Mouse (Mus musculus) intestine, embryonic 16.5 days (tissue): ENCODE data around the gene Atp11a. TPM values are rescaled to one million over a fixed set of nuclear protein-coding genes. Genes with fewer than 3 reads are reported as not detected.

Experiments used
- ATAC-seq: fragments of 200-750 bp; cut with Nextera tagmentation; 2 replicates; pipeline ENCODE4 v1.8.0; 2017; ENCODE audit warnings: moderate TSS enrichment, moderate library complexity
- H3K27ac ChIP-seq: fragments of 300-500 bp; sonication (generic); 2 replicates; pipeline ENCODE4 v1.5.1; 2014; ENCODE audit warnings: mild to moderate bottlenecking, low read length
- H3K27me3 ChIP-seq: fragments of 300-500 bp; sonication (generic); replicated peaks from 2 replicates; pipeline ENCODE4 v1.6.1; 2014; ENCODE audit warnings: low read length, control low read depth, mixed read lengths; ENCODE audit not compliant: control insufficient read depth, insufficient read depth
- H3K36me3 ChIP-seq: fragments of 300-500 bp; sonication (generic); 2 replicates; pipeline ENCODE4 v1.6.1; 2014; ENCODE audit warnings: low read length, control low read depth; ENCODE audit not compliant: control insufficient read depth, insufficient read depth
- H3K4me1 ChIP-seq: fragments of 300-500 bp; sonication (generic); 2 replicates; pipeline ENCODE4 v1.6.1; 2014; ENCODE audit warnings: low read length, control low read depth, mixed read lengths; ENCODE audit not compliant: control insufficient read depth, insufficient read depth
- H3K4me2 ChIP-seq: fragments of 300-500 bp; sonication (generic); 2 replicates; pipeline ENCODE4 v1.6.1; 2014; ENCODE audit warnings: low read depth, low read length, control low read depth
- H3K4me3 ChIP-seq: fragments of 300-500 bp; sonication (generic); 2 replicates; pipeline ENCODE4 v1.5.1; 2014; ENCODE audit warnings: mild to moderate bottlenecking, low read length
- H3K9ac ChIP-seq: fragments of 300-500 bp; sonication (generic); 2 replicates; pipeline ENCODE4 v1.6.1; 2014; ENCODE audit warnings: low read depth, low read length
- H3K9me3 ChIP-seq: fragments of 300-500 bp; sonication (generic); 2 replicates; pipeline ENCODE4 v1.6.1; 2016; ENCODE audit warnings: low read length, control low read depth; ENCODE audit not compliant: control insufficient read depth
- WGBS: fragments of 180-500 bp; shearing (Covaris S2); extraction: QIAGEN DNeasy Blood & Tissue Kit; methylation state at CpG from one replicate; pipeline ENCODE4 v1.1.7; 2014; 5-methylcytosine and 5-hydroxymethylcytosine counted together
- polyA plus RNA-seq: library from polyadenylated mRNA; unstranded; fragments of >200 nt; fragmentation: Nextera tagmentation; extraction: Ambion mirVana; gene quantifications from 2 replicates; pipeline ENCODE4 v1.2.1, GENCODE M21; 2015

The Atp11a gene
- polyA plus RNA-seq, 1 experiment from 2014 or later = 9.0 TPM

DNA sequence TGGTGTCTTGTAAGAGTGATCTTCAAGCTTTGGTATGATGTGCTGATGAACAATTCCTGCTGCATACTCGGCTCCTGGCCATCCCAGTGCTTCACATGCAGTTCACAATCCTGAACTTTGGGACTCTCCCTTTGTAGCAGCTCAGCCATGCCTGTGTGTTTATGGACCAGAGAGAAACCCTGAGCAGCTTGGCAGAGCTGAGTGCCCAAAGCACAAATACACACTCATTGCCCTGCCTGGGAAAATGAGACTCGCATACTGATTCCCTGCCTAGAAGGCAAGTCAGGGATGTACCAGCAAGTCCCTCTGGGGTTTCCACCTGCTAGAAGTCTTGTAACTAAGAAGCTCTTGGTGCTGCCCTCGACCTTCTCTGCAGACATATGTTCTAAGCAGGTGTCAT, 112.8 kb downstream of the Atp11a start:
- Histone ChIP-seq H3K27me3 (peaks cover 3% of the 10 kb centered on the region; the same call in 1 of the 2 replicates), H3K9me3 (no peaks in the 10 kb centered on the region), H3K27ac (no peak overlapping the region), H3K4me3 (no peak overlapping the region), H3K36me3 (no peaks in the 10 kb centered on the region), H3K4me1 (peaks cover 6% of the 10 kb centered on the region), H3K9ac (no peak overlapping the region), H3K4me2 (no peak overlapping the region)
- ATAC-seq = no peak
- WGBS = 74% methylated on average over 3 of the region's 3 CpGs

DNA sequence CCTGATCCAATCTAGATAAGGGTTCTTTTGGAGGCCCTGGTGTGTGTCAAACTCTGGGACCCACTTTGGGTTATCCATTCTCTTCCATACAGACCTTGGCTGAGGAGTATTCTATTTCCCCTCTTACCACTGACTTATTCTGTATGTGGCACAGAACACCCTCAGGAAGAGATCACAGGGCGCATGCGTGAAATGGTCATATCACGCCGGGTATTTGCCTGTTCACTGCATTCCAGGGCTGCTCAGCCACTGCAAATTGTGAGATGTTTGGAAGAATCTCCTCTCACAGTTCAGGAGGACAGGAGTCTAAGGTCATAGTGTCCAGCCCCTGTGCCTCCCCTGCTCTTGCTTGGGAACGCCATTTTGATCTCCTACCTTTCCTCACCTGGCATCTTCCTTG, 113.8 kb downstream of the Atp11a start:
- peaks cover 6% of the 10 kb centered on the region for H3K4me1 ChIP-seq
- H3K27me3 ChIP-seq = peaks cover 3% of the 10 kb centered on the region; the same call in 1 of the 2 replicates
- H3K4me2 ChIP-seq = no peak overlapping the region
- 84% methylated on average over 5 of the region's 5 CpGs for WGBS
- H3K9ac ChIP-seq = no peak overlapping the region
- no peaks in the 10 kb centered on the region for H3K9me3 ChIP-seq
- H3K36me3 ChIP-seq = no peaks in the 10 kb centered on the region
- H3K4me3 ChIP-seq = no peak overlapping the region
- ATAC-seq = no peak
- H3K27ac ChIP-seq = no peak overlapping the region

DNA sequence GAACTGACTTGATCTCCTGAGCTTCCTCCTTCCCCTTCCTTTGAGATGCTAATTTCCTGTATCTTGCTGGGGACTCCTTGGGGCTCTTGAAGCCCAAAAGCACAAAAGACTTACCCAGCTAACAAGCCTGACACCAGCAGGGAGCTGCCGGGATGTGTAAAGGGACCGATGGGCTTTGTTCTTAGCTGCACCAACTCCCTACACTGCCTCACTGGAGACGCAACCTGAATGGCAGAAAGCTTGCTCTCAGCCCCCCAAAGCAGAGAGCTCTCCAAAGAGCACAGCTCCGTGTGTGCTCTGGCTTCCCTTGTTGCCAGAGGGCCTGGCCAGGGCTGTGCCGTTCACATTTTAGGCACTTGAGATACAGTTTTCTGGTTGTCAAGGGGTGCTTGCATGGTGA, 114.6 kb downstream of the Atp11a start:
- Histone ChIP-seq H3K4me1 (peaks cover 6% of the 10 kb centered on the region), H3K27ac (no peak overlapping the region), H3K27me3 (peaks cover 3% of the 10 kb centered on the region; the same call in 1 of the 2 replicates), H3K9me3 (no peaks in the 10 kb centered on the region), H3K4me2 (no peak overlapping the region), H3K9ac (no peak overlapping the region), H3K36me3 (no peaks in the 10 kb centered on the region), H3K4me3 (no peak overlapping the region)
- ATAC-seq = no peak
- WGBS = 13% methylated on average over 5 of the region's 5 CpGs

DNA sequence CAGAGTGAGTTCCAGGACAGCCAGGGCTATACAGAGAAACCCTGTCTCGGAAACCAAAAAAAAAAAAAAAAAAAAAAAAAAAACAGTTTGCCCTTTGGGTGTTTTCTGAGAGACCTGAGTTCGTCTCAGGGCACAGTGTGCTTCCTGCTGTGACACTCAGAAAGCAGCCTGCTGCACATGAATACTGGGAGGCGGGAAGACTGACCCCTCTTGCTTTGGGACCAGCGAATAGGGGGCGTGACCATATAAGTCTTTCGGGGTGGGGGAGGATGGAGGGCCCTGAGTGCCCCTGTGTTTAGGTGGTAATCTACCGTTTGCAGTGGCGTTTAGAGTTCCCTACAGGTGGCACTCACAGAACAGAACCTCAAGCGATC, 116.2 kb downstream of the Atp11a start:
- Histone ChIP-seq H3K27ac (no peak overlapping the region), H3K9ac (peak overlapping the region; percentile 59; the same call in 1 of the 2 replicates), H3K9me3 (no peaks in the 10 kb centered on the region), H3K4me1 (peaks cover 6% of the 10 kb centered on the region), H3K4me2 (peak overlapping the region; percentile 91), H3K36me3 (no peaks in the 10 kb centered on the region), H3K27me3 (peaks cover 3% of the 10 kb centered on the region; the same call in 1 of the 2 replicates), H3K4me3 (peak overlapping the region; percentile 58)
- ATAC-seq = 0 out of 2 replicates have a peak, but pooled peaks have one; percentile 1
- 8% methylated on average over 9 of the region's 9 CpGs for WGBS

DNA sequence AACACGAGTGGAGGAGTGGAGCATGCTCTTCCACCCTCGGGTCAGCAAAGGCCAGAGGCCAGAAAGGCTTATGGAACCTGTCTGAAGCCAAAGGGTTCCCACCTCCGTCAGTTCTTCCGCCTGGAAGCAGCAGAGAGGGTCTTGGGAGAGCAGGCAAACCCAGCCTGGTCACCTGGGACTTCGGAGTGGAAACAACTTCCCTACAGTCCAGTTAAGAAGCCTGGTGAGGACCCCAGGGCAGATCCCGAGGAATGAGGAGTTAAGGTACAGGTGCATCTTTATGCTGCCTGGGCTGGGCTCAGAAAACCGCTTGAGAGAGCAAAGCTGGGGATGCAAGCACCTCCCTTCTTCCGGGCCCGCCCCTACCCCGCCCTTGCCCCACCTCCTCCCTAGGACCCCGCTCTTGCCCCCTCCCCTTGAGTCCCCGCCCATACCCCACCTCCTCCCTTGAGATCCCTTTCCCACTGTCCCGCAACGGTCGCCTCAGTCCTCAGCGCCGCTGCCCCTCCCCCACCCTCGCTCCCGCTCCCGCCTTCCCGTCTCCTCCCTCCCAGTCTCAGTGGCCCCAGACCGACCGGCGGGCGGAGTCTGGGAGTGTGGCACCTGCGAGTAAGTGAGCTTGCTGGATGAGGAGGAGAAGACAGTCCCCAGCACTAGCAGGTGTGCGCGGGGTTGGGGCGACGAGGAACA, 116.7 kb downstream of the Atp11a start, which contains the start of gene Mcf2l:
Gene Mcf2l (plus strand): TSS at position 450 of the 690 bp plus-strand sequence.
- Histone ChIP-seq H3K27me3 (peaks cover 3% of the 10 kb centered on the region; the same call in 1 of the 2 replicates), H3K27ac (no peak within 1 kb of the TSS), H3K4me2 (peak within 1 kb of the TSS; percentile 91), H3K4me1 (peaks cover 6% of the 10 kb centered on the region), H3K4me3 (peak within 1 kb of the TSS; percentile 58), H3K36me3 (no peaks in the 10 kb centered on the region), H3K9me3 (no peaks in the 10 kb centered on the region), H3K9ac (peak within 1 kb of the TSS; percentile 59)
- peak; percentile 87 for ATAC-seq
- under 1% methylated on average over 29 of the region's 30 CpGs for WGBS

DNA sequence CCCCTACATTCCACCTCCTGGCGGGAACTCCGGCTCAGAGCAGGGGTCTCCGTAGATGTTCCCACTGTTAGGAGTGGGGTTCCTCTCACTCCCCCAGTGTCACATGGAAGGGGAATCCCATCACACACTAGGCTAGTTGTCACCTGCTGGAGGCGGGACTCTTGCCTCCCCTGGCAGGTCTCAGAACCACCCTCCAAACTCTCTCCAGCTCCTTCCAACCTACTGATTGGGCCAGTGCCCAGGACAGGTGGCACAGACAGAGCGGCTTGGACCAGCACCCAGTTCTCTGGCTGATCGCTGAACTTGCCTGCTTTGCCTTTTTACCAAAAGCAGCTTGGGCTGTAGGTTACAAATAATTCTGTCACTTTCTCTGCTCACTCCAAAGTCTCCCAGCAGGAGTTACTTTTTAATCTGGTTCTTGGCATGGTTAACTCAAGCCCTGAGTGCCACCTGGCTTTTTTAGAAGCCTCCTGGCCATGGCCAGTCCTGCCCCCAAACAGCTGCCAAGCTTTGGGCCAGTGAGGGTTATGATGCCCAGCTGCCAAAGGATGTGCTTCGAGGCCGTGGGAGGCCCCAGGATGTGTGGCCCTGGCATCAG, 117.5 kb downstream of the Atp11a start:
- H3K4me3 ChIP-seq = peak overlapping the region; percentile 58
- no peaks in the 10 kb centered on the region for H3K9me3 ChIP-seq
- H3K27me3 ChIP-seq = peaks cover 3% of the 10 kb centered on the region; the same call in 1 of the 2 replicates
- no peaks in the 10 kb centered on the region for H3K36me3 ChIP-seq
- peak overlapping the region; percentile 91 for H3K4me2 ChIP-seq
- 21% methylated on average over 8 of the region's 8 CpGs for WGBS
- peak overlapping the region; percentile 59; the same call in 1 of the 2 replicates for H3K9ac ChIP-seq
- ATAC-seq = peak; percentile 49
- H3K4me1 ChIP-seq = peaks cover 6% of the 10 kb centered on the region
- H3K27ac ChIP-seq = no peak overlapping the region

DNA sequence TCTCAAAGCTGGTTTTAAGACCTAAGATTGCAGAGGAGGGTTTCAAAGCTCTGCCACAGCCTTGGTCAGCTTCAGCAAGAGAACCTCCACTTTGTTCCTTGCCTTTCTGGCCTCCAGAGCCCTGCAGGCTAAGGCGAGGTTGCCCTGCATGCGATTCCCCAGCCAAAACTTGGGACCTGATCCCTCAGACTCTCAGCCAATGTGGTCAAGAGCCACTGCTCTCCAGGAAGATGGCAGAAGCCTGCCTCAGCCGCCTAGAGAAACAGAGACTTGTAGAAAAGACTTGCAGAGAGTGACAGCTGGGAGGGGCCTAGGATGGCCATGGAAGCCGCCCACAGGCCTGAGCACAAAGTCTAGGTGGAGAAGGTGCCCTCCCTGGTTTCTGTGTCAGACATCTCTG, 118.2 kb downstream of the Atp11a start:
- Histone ChIP-seq H3K9me3 (no peaks in the 10 kb centered on the region), H3K4me2 (no peak overlapping the region), H3K27ac (no peak overlapping the region), H3K36me3 (no peaks in the 10 kb centered on the region), H3K4me3 (no peak overlapping the region), H3K9ac (no peak overlapping the region), H3K4me1 (peaks cover 6% of the 10 kb centered on the region), H3K27me3 (peaks cover 3% of the 10 kb centered on the region; the same call in 1 of the 2 replicates)
- 79% methylated on average over 4 of the region's 4 CpGs for WGBS
- no peak for ATAC-seq

DNA sequence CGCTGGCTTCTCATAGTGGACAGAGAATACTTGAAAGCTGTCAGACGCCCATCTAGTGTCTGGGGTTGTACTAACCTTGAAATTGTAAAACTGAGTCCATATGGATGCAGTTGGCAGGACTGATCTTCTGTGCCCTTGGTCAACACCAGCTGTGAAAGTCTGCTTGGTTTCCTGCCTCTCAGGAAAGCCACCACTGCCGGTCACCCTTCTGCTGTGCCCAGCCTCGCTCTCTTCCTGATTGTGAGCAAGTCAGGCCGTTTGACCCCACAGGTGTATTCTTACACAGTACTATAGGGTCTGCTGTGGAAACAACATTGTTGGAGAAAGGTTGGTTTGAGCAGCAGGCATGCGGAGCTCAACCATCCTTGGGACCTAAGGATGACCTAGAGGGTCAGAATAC, 120.3 kb downstream of the Atp11a start:
- no peaks in the 10 kb centered on the region for H3K36me3 ChIP-seq
- no peak overlapping the region for H3K4me2 ChIP-seq
- no peak for ATAC-seq
- no peak overlapping the region for H3K27ac ChIP-seq
- H3K4me1 ChIP-seq = peaks cover 9% of the 10 kb centered on the region
- WGBS = 77% methylated on average over 6 of the region's 6 CpGs
- peaks cover 3% of the 10 kb centered on the region; the same call in 1 of the 2 replicates for H3K27me3 ChIP-seq
- H3K9ac ChIP-seq = no peak overlapping the region
- H3K4me3 ChIP-seq = no peak overlapping the region
- no peaks in the 10 kb centered on the region for H3K9me3 ChIP-seq

DNA sequence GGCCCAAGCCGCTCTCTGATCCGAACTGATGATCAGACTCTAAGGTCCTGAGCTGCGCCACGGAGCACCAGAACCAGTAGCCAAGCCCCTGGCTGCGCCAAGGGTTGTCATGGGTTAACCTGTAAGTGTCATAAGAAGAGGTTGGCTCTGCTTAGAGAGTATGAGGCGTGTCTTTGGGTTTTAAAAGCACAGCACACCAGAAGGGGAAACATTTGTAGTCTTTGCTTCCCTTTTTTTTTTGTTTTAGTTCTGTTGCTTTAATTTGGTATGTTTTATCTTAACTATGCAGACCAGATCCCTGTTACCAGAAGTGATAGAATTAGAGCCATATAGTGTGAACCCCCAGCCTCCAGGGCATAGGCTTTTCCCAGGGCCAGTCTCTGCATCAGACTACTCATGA, 123.3 kb downstream of the Atp11a start:
- 83% methylated on average over 6 of the region's 6 CpGs for WGBS
- H3K9ac ChIP-seq = no peak overlapping the region
- no peaks in the 10 kb centered on the region for H3K36me3 ChIP-seq
- H3K4me2 ChIP-seq = no peak overlapping the region
- no peak overlapping the region for H3K4me3 ChIP-seq
- ATAC-seq = no peak
- H3K9me3 ChIP-seq = no peaks in the 10 kb centered on the region
- H3K27me3 ChIP-seq = no peaks in the 10 kb centered on the region
- no peak overlapping the region for H3K27ac ChIP-seq
- H3K4me1 ChIP-seq = 0 out of 2 replicates have a peak, but pooled peaks cover 4% of the 10 kb centered on the region
